Mouse (Mus musculus): ENCODE measurements at regions not wholly inside any gene's neighbourhood (a gene's known extent, or its start where the extent isn't known, plus 50 kb on each side); places are given as distances from the start of the nearest gene placed in this dataset.

GRCm38 (mm10) chr9:112905955-112906354 is 670.2 kb upstream of the Arpp21 start:
- peak in 1 of 2 experiments; percentile 9 for DNase-seq (ENCODE audit: low spot score in 2 of 2)

DNA sequence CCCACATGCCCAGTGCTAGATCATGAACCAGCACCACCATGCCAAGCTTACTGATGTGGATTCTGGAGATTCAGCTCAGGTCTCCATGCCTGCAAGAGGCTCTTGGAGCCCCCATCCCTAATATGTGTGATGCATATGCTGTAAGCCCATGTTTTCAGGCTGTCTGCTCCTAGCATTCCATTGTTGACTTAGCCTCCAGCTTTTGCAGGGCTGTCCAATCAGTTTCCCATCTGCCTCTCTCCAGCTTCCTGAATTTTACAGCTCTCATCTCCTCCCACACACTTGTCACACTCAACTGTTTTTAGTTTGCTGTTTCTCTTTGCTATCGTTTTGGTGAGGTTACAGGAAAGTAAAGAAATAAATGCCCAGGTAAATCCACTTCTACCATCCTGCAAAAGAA is 629.2 kb upstream of the Arpp21 start:
- DNase-seq (ENCODE audit: low spot score in 2 of 2), result peak; percentile 45 to 55
- intact Hi-C loops (cut with DNase I), result no loop called here

More at GRCm38 (mm10) chr9:112905955-112906354, 670.2 kb upstream of the Arpp21 start:
- intact Hi-C loops (cut with DNase I), result no loop called here

- DNase-seq (ENCODE audit: low spot score in 2 of 2), result peak; percentile 23 to 30
- intact Hi-C loops (cut with DNase I), result no loop called here
Measured at GRCm38 (mm10) chr9:112861136-112861535, 625.4 kb upstream of the Arpp21 start.

GRCm38 (mm10) chr9:112860307-112860893 is 624.7 kb upstream of the Arpp21 start:
- DNase-seq (ENCODE audit: low spot score in 2 of 2), result peak; percentile 12 to 34
- intact Hi-C loops (cut with DNase I), result no loop called here

- intact Hi-C loops (cut with DNase I), result no loop called here
- no peak for DNase-seq (ENCODE audit: low spot score in 2 of 2)
Measured at GRCm38 (mm10) chr9:112841473-112841872, 605.7 kb upstream of the Arpp21 start.

- no peak for DNase-seq (ENCODE audit: low spot score in 2 of 2)
- intact Hi-C loops (cut with DNase I), result no loop called here
Measured at GRCm38 (mm10) chr9:112839071-112839793, 603.5 kb upstream of the Arpp21 start.

- intact Hi-C loops (cut with DNase I), result no loop called here
- no peak for DNase-seq (ENCODE audit: low spot score in 2 of 2)
Measured at GRCm38 (mm10) chr9:112837563-112837962, 601.8 kb upstream of the Arpp21 start.

- no peak for DNase-seq (ENCODE audit: low spot score in 2 of 2)
- intact Hi-C loops (cut with DNase I), result no loop called here
Measured at GRCm38 (mm10) chr9:112834441-112835245, 598.9 kb upstream of the Arpp21 start.

- intact Hi-C loops (cut with DNase I), result no loop called here
- peak; percentile 22 to 37 for DNase-seq (ENCODE audit: low spot score in 2 of 2)
Measured at GRCm38 (mm10) chr9:112831102-112831501, 595.4 kb upstream of the Arpp21 start.

DNA sequence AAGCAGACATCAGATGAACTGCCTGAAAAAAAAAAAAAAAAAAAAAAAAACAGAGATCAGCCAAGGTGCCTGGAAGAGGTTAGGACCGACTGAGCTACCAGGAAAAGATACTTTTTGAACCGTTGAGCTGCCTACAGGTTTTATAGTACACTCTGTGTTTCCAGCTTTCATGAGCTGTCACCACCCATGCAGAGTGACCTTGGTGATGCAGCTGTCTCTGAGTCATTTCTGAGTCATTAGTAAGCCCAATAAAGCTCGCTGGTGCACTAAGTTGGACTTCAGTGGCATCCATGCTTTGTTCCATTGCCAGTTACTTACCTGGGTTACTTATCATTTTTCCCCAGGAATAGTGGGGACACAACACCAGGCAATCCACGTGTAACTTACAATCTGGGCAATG is 592.9 kb upstream of the Arpp21 start:
- intact Hi-C loops (cut with DNase I), result no loop called here
- peak in 1 of 2 experiments; percentile 20 for DNase-seq (ENCODE audit: low spot score in 2 of 2)

- DNase-seq (ENCODE audit: low spot score in 2 of 2), result no peak
- intact Hi-C loops (cut with DNase I), result no loop called here
Measured at GRCm38 (mm10) chr9:112826592-112826991, 590.9 kb upstream of the Arpp21 start.

DNA sequence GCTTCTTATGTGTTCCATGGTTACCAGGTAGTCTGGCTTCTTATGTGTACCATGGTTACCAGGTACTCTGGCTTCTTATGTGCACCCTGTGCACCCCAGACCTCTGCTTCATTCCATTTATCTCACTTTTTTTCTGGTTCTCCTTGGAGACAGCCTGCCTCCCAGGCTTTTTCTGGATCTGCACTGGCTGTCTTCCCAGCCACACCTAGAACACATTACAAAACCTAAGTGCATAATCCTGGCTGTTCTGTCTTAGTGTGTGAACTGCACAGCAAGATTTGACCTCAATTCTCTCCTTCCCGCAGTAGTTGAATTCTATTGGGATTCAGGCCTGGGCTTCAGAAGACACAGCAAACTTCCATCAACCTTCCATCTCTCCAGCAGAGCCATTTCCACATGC is 586.2 kb upstream of the Arpp21 start:
- peak; percentile 24 to 39 for DNase-seq (ENCODE audit: low spot score in 2 of 2)
- intact Hi-C loops (cut with DNase I), result no loop called here

DNA sequence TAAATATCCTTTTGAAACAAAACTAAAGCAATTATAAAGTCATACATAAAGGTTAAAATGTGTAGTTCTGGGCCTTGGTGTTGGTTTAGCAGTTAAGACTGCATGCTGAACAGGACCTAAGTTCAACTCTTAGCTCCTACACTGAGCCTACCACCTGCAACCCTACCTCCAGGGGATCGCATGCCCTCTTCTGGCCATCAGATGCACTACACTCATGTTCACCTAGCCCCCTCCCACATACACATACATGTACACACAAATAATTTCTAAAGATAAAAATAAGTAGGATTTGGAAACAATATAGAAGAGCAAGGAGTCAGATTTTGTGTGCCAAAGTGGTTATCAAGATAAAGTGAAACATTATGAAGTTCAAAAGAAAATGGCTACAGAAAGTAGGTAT is 576.2 kb upstream of the Arpp21 start:
- intact Hi-C loops (cut with DNase I), result loop anchor here (10.0 kb wide), 1 partner anchor 343 kb away; no protein-coding TSS in a partner anchor
- no peak for DNase-seq (ENCODE audit: low spot score in 2 of 2)

- DNase-seq (ENCODE audit: low spot score in 2 of 2), result no peak
- intact Hi-C loops (cut with DNase I), result no loop called here
Measured at GRCm38 (mm10) chr9:112799583-112800220, 564.0 kb upstream of the Arpp21 start.

- DNase-seq (ENCODE audit: low spot score in 2 of 2), result peak in 1 of 2 experiments; percentile 24
- intact Hi-C loops (cut with DNase I), result no loop called here
Measured at GRCm38 (mm10) chr9:112793537-112793936, 557.8 kb upstream of the Arpp21 start.

GRCm38 (mm10) chr9:112771981-112772380 is 536.2 kb upstream of the Arpp21 start:
- DNase-seq (ENCODE audit: low spot score in 2 of 2), result peak in 1 of 2 experiments; percentile 14
- intact Hi-C loops (cut with DNase I), result no loop called here

- peak in 1 of 2 experiments; percentile 52 for DNase-seq (ENCODE audit: low spot score in 2 of 2)
- intact Hi-C loops (cut with DNase I), result no loop called here
Measured at GRCm38 (mm10) chr9:112744616-112745015, 508.9 kb upstream of the Arpp21 start.

GRCm38 (mm10) chr9:112743871-112744590 is 508.3 kb upstream of the Arpp21 start:
- DNase-seq (ENCODE audit: low spot score in 2 of 2), result no peak
- intact Hi-C loops (cut with DNase I), result no loop called here

DNA sequence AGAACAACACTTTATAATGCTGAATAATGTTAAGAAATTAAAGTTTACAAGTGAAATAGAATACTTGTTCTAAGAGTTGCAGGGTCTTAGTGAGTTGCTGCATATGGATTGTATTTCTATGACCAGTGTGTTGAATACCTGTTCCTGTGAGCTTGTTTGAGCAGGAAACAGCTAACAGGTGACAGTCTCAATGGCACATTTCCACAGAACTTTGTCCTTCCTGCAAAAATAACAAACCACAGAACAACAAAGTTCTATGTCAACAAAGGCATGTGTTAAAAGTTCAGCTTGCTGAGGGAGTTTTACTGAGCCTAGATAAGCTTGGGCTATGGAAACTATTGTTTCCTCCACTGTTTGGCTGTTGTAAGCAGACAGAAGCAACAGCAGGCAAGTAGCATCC is 500.0 kb upstream of the Arpp21 start:
- intact Hi-C loops (cut with DNase I), result no loop called here
- DNase-seq (ENCODE audit: low spot score in 2 of 2), result no peak
